Mouse (Mus musculus) liver, postnatal 0 days (tissue): ENCODE data around the gene Kif1a.

Experiments used
- CTCF ChIP-seq: sonication (generic); IDR thresholded peaks from 2 replicates; pipeline ENCODE4 v1.5.1; 2016; ENCODE audit warnings: antibody characterized with exemption, low read depth
- EP300 ChIP-seq: IDR thresholded peaks from 2 replicates; pipeline ENCODE4 v1.6.1; 2016; ENCODE audit warnings: antibody characterized with exemption, low read depth, mild to moderate bottlenecking

DNA sequence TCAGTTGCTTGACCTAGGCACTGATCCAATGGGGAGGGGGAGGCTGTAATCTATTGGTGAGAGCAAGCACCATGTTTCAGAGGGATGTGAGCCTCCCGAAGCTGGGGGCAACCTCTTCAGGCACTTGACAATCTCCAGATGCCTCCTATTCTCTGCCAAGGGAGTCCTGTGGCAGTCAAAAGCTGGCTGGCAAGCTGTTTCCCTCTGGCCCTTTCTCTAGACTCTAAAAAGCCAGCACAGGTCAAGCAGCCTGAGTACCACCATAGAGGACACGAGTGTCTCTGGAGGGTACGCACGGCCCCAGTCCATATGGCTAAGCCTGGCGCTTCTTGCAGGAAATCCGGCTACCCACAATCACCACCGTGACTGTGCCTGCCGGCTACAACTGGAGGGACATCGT is 42.4 kb upstream of the Kif1a start:
- TF ChIP-seq EP300 (no peak), CTCF (no peak)
